Mouse (Mus musculus): ENCODE results near the gene Tmem59l. TPM values are rescaled to one million over a fixed set of nuclear protein-coding genes. Genes with fewer than 3 reads are reported as not detected.

Tmem59l gene
- polyA plus RNA-seq, 1 experiment from 2014 or later = 0.31 TPM

DNA sequence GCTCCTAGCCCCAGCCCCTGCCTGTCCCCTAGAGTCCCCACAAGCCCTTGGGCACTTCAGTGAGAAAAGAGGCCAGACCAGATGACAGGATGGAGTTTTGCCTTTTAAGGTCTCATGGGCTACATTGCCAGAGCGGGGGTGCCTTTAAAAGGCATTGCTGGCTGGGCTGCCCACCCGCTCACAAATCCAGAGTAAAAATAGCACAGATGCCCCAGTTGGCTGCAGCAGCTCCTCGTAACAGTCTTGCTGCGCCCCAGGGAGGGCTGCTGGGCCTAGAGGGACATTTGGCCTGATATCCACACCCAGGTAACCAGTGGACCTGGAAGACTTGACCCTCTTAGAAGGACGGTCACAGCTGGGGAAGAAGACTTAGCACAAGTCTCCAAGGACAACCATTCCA, 33.3 kb downstream of the Tmem59l start:
- Histone ChIP-seq H3K4me2 (ENCODE audit: low read length) (no peak overlapping the region), H3K9ac (ENCODE audit: low read length) (peak overlapping the region; percentile 43; the same call in 1 of the 2 replicates), H3K9me3 (ENCODE audit: control insufficient read depth, low read length) (no peaks in the 10 kb centered on the region), H3K4me3 (ENCODE audit: control insufficient read depth in 1 of 2, insufficient read depth in 1 of 2, low read depth in 1 of 2, low read length in 2 of 2) (no peak overlapping the region), H3K36me3 (ENCODE audit: control insufficient read depth, insufficient read depth, low read length) (peaks cover 26% of the 10 kb centered on the region; the same call in 1 of the 2 replicates), H3K27me3 (ENCODE audit: control insufficient read depth, insufficient read depth, low read length) (peaks cover 7% of the 10 kb centered on the region; the same call in 1 of the 2 replicates), H3K4me1 (ENCODE audit: control insufficient read depth in 2 of 2, insufficient read depth in 2 of 2, low read length in 2 of 2) (peaks cover 23 to 30% of the 10 kb centered on the region in 2 experiments), H3K27ac (replicated peaks in 1 of 2; ENCODE audit: control insufficient read depth in 1 of 2, insufficient read depth in 1 of 2, low read depth in 2 of 2, low read length in 2 of 2) (peak overlapping the region; percentile 10 to 69)
- WGBS = 44% methylated on average over 5 of the region's 5 CpGs
- ATAC-seq (ENCODE audit: insufficient number of reproducible peaks, insufficient read depth, low FRiP score, low read depth) = no peak

DNA sequence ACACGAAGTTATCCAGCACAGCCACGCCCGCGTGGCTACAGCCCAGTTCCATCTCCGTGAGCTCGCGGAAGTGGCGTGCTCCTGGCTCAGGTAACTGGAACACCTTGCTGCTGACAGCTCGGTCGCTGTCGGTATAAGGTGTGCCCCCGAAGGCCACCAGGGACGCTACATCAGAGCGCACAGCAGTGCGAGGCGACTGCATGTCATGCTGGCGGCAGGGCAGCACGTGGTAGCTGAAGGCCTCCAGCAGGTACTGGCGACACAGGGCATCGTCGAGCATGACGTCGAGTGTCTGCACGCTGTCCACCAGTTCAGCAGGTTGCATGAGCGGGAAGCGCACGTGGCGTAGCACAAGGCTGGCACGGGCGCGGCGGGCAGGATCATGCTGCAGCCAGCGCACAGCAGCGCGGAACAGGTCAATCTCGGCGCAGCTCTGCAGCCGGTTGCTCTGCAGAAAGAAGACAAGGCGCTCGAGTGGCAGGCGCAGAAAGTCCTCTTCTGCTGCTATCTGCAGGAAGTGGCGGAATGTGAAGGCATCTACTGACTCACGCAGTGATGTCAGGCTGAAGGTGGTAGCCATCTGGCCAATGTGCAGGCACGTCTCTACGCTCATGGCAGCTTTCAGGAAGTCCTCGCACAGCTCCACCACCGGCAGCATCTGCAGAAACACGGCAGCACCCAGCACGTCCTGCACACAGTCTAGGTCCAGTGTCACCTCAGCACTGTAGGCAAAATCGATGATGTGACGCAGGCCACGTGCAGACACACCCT, 34.8 kb downstream of the Tmem59l start:
- peaks cover 26% of the 10 kb centered on the region; the same call in 1 of the 2 replicates for H3K36me3 ChIP-seq (ENCODE audit: control insufficient read depth, insufficient read depth, low read length)
- peaks cover 7% of the 10 kb centered on the region; the same call in 1 of the 2 replicates for H3K27me3 ChIP-seq (ENCODE audit: control insufficient read depth, insufficient read depth, low read length)
- no peaks in the 10 kb centered on the region for H3K9me3 ChIP-seq (ENCODE audit: control insufficient read depth, low read length)
- H3K9ac ChIP-seq (ENCODE audit: low read length) = no peak overlapping the region
- H3K27ac ChIP-seq (replicated peaks in 1 of 2; ENCODE audit: control insufficient read depth in 1 of 2, insufficient read depth in 1 of 2, low read depth in 2 of 2, low read length in 2 of 2) = no peak overlapping the region
- peaks cover 26 to 37% of the 10 kb centered on the region in 2 experiments for H3K4me1 ChIP-seq (ENCODE audit: control insufficient read depth in 2 of 2, insufficient read depth in 2 of 2, low read length in 2 of 2)
- H3K4me2 ChIP-seq (ENCODE audit: low read length) = peak overlapping the region; percentile 31; the same call in 1 of the 2 replicates
- no peak overlapping the region for H3K4me3 ChIP-seq (ENCODE audit: control insufficient read depth in 1 of 2, insufficient read depth in 1 of 2, low read depth in 1 of 2, low read length in 2 of 2)
- ATAC-seq (ENCODE audit: insufficient number of reproducible peaks, insufficient read depth, low FRiP score, low read depth) = peak; percentile 9; the same call in 1 of the 2 replicates
- 41% methylated on average over 52 of the region's 52 CpGs for WGBS

DNA sequence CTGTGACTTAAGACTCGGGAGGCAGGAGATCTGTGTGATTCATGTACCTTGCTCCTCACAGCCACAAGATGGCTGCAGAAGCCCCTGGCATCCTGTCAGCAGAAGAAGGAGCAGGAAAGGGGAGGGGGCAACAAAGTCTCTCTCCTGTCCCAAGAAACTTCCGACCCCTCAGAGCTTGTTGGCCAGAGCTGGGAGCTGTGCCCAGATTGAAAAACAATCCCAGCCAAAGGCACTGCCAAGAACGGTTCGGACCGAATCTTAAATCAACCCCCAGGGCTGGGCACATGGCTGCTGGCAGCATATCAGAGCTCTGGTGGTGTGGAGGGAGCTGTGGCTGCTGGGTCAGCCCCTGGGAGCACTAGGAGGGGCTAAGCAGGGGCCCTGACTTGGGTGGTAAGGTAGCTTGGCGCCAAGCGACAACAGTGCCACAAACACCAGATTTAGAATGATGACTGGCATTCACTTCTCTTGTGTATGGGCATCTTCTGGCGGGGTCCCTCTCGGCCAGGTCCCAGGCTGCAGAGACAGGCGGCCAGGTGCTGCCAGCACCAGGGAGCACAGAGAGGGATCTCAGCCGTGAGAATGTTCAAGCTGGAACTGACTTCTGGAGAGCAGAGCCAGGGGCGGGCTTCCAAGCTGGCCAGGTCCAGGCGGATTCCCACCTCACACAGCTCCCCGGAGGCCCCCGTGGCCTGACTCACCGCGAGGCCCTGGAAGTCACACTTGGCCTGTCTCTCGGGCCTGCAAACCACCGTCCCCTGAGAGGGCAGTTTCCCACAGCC, 39.3 kb downstream of the Tmem59l start:
- H3K27me3 ChIP-seq (ENCODE audit: control insufficient read depth, insufficient read depth, low read length) = peaks cover 7% of the 10 kb centered on the region; the same call in 1 of the 2 replicates
- no peaks in the 10 kb centered on the region for H3K9me3 ChIP-seq (ENCODE audit: control insufficient read depth, low read length)
- no peak for ATAC-seq (ENCODE audit: insufficient number of reproducible peaks, insufficient read depth, low FRiP score, low read depth)
- H3K4me1 ChIP-seq (ENCODE audit: control insufficient read depth in 2 of 2, insufficient read depth in 2 of 2, low read length in 2 of 2) = peaks cover 9 to 18% of the 10 kb centered on the region in 2 experiments; a peak in 2 of 4 replicates
- 0 out of 2 replicates have a peak overlapping the region, but pooled peaks have one; percentile 10 for H3K9ac ChIP-seq (ENCODE audit: low read length)
- no peak overlapping the region for H3K4me2 ChIP-seq (ENCODE audit: low read length)
- 54% methylated on average over 19 of the region's 19 CpGs for WGBS
- H3K36me3 ChIP-seq (ENCODE audit: control insufficient read depth, insufficient read depth, low read length) = peaks cover 26% of the 10 kb centered on the region; the same call in 1 of the 2 replicates
- no peak overlapping the region for H3K4me3 ChIP-seq (ENCODE audit: control insufficient read depth in 1 of 2, insufficient read depth in 1 of 2, low read depth in 1 of 2, low read length in 2 of 2)
- peak overlapping the region in 1 of 2 experiments; percentile 2; a peak in 1 of 4 replicates for H3K27ac ChIP-seq (replicated peaks in 1 of 2; ENCODE audit: control insufficient read depth in 1 of 2, insufficient read depth in 1 of 2, low read depth in 2 of 2, low read length in 2 of 2)

DNA sequence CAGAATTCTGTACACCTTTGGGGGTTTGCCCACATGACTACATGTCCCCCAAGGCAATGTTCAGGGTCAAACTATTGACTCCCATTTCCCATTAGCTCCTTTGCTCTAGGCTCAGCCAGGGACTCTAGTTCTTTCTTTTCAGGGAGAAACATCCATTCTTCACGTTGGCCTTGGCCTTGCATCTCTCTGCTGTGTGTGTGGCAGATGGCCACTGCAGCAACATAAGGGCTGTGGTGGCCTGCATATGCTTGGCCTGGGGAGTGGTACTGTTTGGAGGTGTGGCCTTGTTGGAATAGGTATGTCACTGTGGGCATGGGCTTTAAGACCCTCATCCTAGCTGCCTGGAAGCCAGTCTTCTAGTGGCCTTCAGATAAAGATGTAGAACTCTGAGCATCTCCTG, 41.2 kb downstream of the Tmem59l start:
- Histone ChIP-seq H3K4me3 (ENCODE audit: control insufficient read depth in 1 of 2, insufficient read depth in 1 of 2, low read depth in 1 of 2, low read length in 2 of 2) (no peak overlapping the region), H3K9ac (ENCODE audit: low read length) (no peak overlapping the region), H3K27me3 (ENCODE audit: control insufficient read depth, insufficient read depth, low read length) (no peaks in the 10 kb centered on the region), H3K9me3 (ENCODE audit: control insufficient read depth, low read length) (no peaks in the 10 kb centered on the region), H3K4me2 (ENCODE audit: low read length) (no peak overlapping the region), H3K27ac (replicated peaks in 1 of 2; ENCODE audit: control insufficient read depth in 1 of 2, insufficient read depth in 1 of 2, low read depth in 2 of 2, low read length in 2 of 2) (no peak overlapping the region), H3K36me3 (ENCODE audit: control insufficient read depth, insufficient read depth, low read length) (peaks cover 13% of the 10 kb centered on the region; the same call in 1 of the 2 replicates), H3K4me1 (ENCODE audit: control insufficient read depth in 2 of 2, insufficient read depth in 2 of 2, low read length in 2 of 2) (peaks cover 3 to 7% of the 10 kb centered on the region in 2 experiments; a peak in 2 of 4 replicates)
- WGBS = 61% methylated on average over 1 of the region's 1 CpGs
- no peak for ATAC-seq (ENCODE audit: insufficient number of reproducible peaks, insufficient read depth, low FRiP score, low read depth)

DNA sequence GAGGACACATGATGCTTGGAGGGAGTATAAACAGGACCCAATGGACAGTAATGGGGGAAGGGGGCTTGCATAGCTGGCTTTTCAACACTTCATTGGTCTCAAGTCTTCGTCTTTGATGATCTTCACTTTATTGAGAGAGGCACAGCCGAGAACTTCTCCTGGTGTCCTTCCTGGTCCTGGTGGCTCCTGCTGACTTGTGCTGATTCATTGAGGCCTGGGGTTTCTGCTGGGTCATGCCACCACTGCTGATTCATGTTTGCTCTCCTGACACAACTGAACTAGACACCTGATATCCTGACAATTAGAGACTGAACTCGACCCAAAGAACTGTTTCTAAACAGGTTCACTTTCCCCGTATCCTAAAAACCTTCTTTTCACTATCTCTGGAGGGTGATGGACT, 43.8 kb downstream of the Tmem59l start:
- Histone ChIP-seq H3K9me3 (ENCODE audit: control insufficient read depth, low read length) (no peaks in the 10 kb centered on the region), H3K4me1 (ENCODE audit: control insufficient read depth in 2 of 2, insufficient read depth in 2 of 2, low read length in 2 of 2) (peaks cover 3 to 11% of the 10 kb centered on the region in 2 experiments; a peak in 3 of 4 replicates), H3K9ac (ENCODE audit: low read length) (no peak overlapping the region), H3K4me3 (ENCODE audit: control insufficient read depth in 1 of 2, insufficient read depth in 1 of 2, low read depth in 1 of 2, low read length in 2 of 2) (no peak overlapping the region), H3K4me2 (ENCODE audit: low read length) (no peak overlapping the region), H3K36me3 (ENCODE audit: control insufficient read depth, insufficient read depth, low read length) (no peaks in the 10 kb centered on the region), H3K27me3 (ENCODE audit: control insufficient read depth, insufficient read depth, low read length) (no peaks in the 10 kb centered on the region), H3K27ac (replicated peaks in 1 of 2; ENCODE audit: control insufficient read depth in 1 of 2, insufficient read depth in 1 of 2, low read depth in 2 of 2, low read length in 2 of 2) (no peak overlapping the region)
- WGBS = 72% methylated on average over 4 of the region's 4 CpGs
- ATAC-seq (ENCODE audit: insufficient number of reproducible peaks, insufficient read depth, low FRiP score, low read depth) = no peak

DNA sequence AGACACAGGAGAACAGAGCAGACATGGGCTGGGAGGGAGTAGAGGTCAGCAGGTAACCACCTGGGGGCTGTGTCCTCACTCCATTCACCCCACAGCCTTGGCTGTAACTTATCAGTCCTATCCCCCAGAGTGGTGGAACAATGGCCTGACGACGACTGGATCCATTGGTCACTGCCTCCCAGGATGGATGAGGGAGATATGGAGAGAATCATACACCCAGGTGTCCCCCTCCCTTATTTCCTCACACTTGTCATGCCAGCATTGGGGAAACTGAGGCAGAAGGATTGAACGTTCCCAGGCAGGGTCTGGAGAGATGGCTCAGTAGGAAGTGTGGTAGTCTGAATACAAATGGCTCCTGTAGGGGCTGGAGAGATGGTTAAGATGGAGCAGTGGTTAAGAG, 45.6 kb downstream of the Tmem59l start:
- H3K27me3 ChIP-seq (ENCODE audit: control insufficient read depth, insufficient read depth, low read length) = no peaks in the 10 kb centered on the region
- H3K9ac ChIP-seq (ENCODE audit: low read length) = no peak overlapping the region
- 70% methylated on average over 3 of the region's 3 CpGs for WGBS
- no peak overlapping the region for H3K4me3 ChIP-seq (ENCODE audit: control insufficient read depth in 1 of 2, insufficient read depth in 1 of 2, low read depth in 1 of 2, low read length in 2 of 2)
- H3K27ac ChIP-seq (replicated peaks in 1 of 2; ENCODE audit: control insufficient read depth in 1 of 2, insufficient read depth in 1 of 2, low read depth in 2 of 2, low read length in 2 of 2) = no peak overlapping the region
- H3K36me3 ChIP-seq (ENCODE audit: control insufficient read depth, insufficient read depth, low read length) = no peaks in the 10 kb centered on the region
- ATAC-seq (ENCODE audit: insufficient number of reproducible peaks, insufficient read depth, low FRiP score, low read depth) = no peak
- no peaks in the 10 kb centered on the region for H3K9me3 ChIP-seq (ENCODE audit: control insufficient read depth, low read length)
- H3K4me2 ChIP-seq (ENCODE audit: low read length) = no peak overlapping the region
- H3K4me1 ChIP-seq (ENCODE audit: control insufficient read depth in 2 of 2, insufficient read depth in 2 of 2, low read length in 2 of 2) = peaks cover 0 to 9% of the 10 kb centered on the region in 2 experiments; a peak in 3 of 4 replicates

DNA sequence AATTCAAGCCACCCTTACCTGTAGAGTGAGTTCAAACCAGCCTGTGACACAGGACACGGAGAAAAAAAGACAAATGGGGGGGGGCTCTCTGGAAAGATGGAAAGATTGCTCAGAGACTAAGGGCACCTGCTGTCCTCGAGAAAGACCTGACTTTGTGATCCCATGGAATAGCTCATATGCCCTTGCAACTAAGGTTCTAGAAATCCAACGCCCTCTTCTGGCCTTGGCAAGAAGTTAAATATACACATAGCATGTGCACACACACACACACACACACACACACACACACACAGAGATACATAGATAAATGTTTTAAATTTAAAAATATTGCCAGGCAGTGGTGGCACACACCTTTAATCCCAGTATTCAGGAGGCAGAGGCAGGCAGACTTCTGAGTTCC, 46.9 kb downstream of the Tmem59l start:
- peak overlapping the region in 1 of 2 experiments; percentile 76; a peak in 1 of 4 replicates for H3K4me3 ChIP-seq (ENCODE audit: control insufficient read depth in 1 of 2, insufficient read depth in 1 of 2, low read depth in 1 of 2, low read length in 2 of 2)
- H3K4me1 ChIP-seq (ENCODE audit: control insufficient read depth in 2 of 2, insufficient read depth in 2 of 2, low read length in 2 of 2) = peaks cover 0 to 9% of the 10 kb centered on the region in 2 experiments; a peak in 3 of 4 replicates
- no peaks in the 10 kb centered on the region for H3K9me3 ChIP-seq (ENCODE audit: control insufficient read depth, low read length)
- WGBS = 44% methylated on average over 3 of the region's 3 CpGs
- ATAC-seq (ENCODE audit: insufficient number of reproducible peaks, insufficient read depth, low FRiP score, low read depth) = no peak
- H3K9ac ChIP-seq (ENCODE audit: low read length) = peak overlapping the region; percentile 66
- H3K27me3 ChIP-seq (ENCODE audit: control insufficient read depth, insufficient read depth, low read length) = no peaks in the 10 kb centered on the region
- H3K36me3 ChIP-seq (ENCODE audit: control insufficient read depth, insufficient read depth, low read length) = no peaks in the 10 kb centered on the region
- H3K27ac ChIP-seq (replicated peaks in 1 of 2; ENCODE audit: control insufficient read depth in 1 of 2, insufficient read depth in 1 of 2, low read depth in 2 of 2, low read length in 2 of 2) = no peak overlapping the region
- H3K4me2 ChIP-seq (ENCODE audit: low read length) = peak overlapping the region; percentile 71
